Mouse (Mus musculus) gonadal fat pad, adult 2 months (tissue): Measurements from ENCODE around the gene Trmt1. TPM values are rescaled to one million over a fixed set of nuclear protein-coding genes. Genes with fewer than 3 reads are reported as not detected.

ENCODE experiments used
- DNase-seq: peaks from one replicate; pipeline ENCODE4 v3.0.0-alpha.2; 2012; ENCODE audit warnings: low read depth
- polyA plus RNA-seq: library from polyadenylated mRNA; depleted of rRNA; stranded (reverse); fragments of >200 nt; gene quantifications from 2 replicates; pipeline ENCODE4 v1.2.3, GENCODE M21; 2012

Trmt1 gene
- polyA plus RNA-seq, 1 experiment: 76.0 TPM

DNA sequence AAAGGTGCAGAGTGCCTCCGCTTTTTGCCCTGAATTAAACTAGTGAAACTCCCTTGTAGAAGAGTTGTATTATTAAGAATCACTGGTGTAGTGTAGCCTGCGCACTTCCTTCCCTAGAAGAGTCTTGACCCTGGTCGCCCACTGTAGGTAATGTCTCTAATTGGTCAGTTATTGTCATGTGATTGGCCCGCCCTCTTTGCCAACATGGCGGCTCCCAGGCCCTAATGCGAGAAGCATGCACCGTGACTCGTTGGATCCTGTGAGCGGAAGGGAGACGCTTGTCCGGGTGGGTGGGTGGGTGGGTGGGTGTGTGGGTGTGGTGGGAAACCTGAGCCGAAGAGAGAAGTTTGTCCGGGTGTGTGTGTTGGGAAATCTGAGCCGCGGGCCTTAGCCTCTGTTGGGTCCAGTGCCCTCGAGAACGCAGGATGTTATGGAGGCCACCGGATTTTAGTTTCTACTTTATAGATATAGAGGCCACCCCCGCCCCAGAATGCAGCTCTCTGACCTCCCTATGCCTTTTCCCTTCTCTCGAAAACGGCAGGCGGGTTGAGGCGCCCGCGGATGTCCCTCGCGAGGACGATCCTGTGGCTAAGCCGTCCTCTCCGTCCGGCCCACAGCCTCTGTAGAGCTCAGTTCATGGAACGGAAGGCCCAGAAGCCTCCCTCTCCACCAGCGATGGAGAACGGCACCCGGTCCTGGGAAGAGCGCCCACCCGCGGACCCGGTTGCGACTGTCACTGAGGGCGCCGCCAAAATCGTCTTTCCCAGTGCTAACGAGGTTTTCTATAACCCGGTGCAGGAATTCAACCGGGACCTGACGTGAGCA lies 3.2 kb downstream of the Trmt1 start:
- DNase-seq: no peak

DNA sequence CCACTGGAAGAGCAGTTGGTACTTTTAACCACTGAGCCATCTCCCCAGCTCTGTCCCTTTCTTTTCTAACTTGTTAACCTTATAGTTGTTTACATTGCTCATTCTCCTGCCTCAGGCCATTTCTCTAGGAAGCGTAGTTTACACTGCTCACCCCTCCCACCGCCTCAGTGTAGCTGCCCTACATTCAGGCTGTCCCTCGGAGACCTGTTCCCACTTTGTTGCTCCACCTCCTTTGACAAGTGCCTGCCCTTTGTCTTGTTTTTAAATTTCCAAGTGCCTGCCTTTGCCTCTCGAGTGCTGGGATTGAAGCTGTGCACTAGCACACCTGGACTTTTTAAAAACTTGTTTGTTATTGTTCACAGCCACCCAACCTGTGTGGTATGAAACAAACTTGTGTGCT lies 7.2 kb downstream of the Trmt1 start:
- no peak for DNase-seq

DNA sequence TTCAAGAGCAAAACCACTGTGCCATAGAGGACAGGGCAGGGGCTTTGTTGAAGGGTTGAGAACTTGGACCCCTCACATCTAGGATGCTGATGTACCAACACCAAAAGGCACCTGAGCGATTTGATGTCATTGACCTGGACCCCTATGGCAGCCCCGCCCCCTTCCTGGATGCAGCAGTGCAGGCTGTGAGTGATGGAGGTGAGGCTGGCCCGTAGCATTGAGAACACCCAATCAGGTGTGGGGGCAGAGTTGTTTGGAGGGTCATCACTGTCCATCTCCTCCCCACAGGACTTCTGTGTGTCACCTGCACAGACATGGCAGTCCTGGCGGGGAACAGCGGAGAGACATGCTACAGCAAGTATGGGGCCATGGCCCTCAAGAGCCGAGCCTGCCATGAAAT lies 9.0 kb downstream of the Trmt1 start:
- no peak for DNase-seq

DNA sequence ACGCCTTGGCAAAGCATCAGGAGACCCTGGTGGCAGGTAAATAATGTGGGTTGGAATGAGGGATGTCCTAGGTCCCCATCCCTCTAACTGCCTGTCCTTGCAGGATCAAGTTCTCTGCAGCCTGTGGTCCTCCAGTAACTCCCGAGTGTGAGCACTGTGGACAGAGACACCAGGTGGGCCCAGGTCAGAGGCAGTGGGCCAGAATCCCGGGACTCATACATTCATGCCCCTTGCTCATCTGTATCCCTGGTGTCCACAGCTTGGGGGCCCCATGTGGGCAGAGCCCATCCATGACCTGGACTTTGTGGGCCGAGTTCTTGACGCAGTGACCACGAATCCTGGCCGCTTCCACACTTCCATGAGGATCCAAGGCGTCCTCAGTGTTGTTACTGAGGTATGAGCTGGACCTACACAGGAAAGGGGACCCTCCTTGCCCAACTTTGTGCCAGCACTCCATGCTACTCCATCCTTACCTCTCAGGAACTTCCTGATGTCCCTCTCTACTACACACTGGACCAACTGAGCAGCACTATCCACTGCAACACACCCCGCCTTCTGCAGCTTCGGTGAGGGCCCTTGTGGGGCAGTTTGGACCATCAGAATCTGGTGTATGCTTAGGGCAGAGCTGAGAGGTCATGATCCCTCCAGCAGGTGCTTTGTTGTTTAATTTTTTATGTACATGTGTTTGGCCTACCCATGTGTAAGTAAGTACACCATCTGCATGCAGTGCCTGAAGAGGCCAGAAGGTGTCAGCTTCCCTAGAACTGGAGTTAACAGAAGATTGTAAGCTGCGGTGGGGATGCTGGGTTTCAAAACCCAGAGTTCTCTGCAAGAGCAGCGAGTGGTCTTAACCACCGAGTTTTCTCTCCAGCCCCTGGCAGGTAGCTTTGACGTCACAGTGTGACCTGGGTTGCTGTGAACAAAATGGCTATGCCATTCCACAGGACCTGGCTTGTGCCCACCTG lies 11.3 kb downstream of the Trmt1 start:
- no peak for DNase-seq

DNA sequence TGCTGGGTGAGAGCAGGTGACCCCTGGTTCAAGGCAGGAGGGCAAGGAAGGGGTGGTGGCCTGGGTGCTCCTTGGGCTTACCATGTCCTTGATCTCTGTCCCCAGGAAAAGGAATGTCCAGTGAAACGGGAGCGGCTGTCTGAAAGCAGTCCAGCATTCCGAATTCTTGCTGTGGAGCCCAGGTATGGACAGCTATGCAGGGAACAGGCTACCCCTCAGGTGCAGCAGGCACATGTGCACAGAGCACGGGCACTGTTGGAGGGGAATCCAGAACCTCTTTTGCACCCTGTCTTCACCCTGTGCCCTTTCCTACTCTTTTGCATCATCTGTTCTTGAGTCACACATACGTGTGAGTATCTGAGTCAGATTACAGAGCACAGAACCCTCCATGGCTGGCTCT lies 12.2 kb downstream of the Trmt1 start:
- no peak for DNase-seq

DNA sequence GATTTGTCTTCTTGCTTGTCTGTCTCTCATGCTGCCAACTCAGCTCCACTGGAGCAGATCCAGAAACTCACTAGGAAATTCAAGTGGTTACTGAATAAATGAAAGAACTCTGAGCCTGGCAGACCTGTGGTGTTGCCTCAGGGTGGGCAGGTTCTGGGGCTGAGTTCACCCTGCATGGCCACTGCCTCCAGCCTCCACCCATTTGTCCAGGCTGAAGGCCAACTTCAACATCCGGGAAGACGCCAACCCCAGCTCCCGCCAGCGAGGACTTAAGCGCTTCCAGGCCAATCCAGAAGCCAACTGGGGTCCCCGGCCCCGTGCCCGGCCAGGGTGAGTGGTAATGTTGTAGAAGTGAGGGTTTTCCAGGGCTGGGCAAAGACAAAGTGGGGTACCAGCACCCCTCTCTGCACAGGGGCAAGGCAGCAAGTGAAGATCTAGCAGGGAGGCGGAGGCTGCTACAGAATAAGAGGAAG lies 12.9 kb downstream of the Trmt1 start:
- DNase-seq: no peak

DNA sequence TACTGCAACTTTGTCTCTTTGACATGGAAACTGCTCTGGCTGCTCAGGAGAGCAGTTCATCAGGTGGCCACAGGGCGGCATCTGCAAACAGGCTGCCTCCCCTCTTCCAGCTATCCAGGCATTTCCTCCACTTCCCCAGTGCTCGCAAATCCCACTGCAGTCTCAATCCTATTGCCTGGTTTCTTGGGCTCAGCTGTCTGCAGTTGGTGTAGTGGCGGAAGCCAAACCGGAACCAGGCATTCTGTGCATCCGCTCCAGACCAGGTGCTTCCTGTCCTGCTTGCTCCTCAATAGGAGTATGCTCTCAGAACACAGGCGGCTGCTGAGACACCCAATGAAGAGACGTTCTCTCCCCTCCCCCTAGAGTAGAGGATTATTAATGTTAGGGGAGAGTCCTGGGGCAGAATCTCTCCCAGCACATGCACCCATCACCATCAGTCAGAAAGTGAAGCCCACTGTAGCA lies 13.8 kb downstream of the Trmt1 start:
- no peak for DNase-seq

DNA sequence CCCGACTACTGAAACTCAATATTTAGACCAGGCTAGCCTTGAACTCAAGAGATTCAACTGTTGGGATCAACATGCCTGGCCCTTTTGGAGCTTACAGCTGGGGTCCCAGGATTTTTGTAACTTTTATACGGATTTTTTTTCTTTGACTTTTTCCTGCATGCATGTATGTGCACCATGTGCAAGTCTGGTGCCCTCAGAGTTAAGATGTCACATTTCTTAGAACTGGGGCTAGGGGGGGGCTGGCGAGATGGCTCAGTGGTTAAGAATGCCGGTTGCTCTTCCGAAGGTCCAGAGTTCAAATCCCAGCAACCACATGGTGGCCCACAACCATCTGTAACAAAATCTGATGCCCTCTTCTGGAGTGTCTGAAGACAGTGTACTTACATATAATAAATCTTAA lies 14.4 kb downstream of the Trmt1 start:
- no peak for DNase-seq

DNA sequence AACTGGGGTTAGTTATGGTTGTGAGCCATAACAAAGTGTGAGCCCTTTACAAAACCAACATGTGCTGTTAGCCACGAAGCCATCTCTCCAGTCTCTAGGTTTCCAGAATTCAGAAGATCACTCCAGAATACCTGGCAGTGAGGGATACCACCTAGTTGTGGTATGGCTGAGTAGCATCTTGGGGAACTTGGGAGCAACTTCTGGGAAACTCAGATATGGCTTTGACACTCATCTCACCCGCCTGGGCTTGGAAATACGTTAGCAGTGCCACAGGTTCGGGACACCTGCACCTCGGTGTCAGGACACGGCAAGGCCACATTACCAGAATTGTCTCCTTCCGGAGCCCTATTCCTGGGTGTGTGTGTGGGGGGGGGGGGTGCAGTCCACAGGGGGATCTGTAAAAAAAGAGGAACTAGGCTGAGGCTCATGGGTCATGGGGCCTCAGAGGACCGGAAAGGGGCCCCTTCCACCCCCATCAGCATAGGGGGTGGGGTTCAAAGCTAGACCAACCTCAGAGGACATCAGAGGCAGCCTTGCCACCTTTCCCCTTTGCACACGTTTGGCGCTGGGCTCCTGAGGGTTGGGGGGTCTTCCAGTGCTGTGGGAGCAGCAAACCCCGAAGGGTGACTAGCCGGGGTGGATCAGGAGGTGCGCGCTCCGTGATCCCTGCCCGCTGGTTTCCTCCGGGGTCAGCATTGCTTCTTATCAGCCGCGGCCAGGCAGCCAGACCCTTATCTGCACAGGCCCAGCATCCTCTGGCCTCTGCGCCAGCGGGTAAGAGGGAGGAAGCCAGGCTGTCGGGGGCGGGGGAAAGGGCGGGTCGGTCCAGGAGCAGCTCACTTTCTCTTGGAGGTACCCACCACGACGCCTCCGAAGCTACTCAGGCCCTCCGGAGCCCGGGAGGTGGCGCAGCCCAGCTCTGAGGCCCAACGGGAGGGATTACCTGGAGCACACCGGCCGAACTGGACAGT lies 15.1 kb downstream of the Trmt1 start, which contains the start of gene Lyl1:
TSS of gene Lyl1 (plus strand) at position 517 of the 971 bp plus-strand sequence.
- no peak for DNase-seq

DNA sequence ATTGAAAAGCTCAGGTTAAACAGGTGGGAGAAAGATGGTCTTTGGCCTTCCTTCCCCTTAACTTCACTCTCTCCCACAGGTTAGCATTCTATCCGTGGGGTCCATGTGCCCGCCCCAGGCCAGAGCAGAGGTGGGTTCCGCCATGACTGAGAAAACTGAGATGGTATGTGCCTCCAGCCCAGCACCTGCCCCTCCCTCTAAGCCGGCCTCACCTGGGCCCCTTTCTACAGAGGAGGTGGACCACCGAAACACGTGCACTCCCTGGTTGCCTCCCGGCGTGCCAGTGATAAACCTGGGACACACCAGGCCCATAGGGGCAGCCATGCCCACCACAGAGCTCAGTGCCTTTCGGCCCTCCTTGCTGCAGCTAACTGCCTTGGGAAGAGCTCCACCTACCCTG lies 16.5 kb downstream of the Trmt1 start:
- DNase-seq: no peak

DNA sequence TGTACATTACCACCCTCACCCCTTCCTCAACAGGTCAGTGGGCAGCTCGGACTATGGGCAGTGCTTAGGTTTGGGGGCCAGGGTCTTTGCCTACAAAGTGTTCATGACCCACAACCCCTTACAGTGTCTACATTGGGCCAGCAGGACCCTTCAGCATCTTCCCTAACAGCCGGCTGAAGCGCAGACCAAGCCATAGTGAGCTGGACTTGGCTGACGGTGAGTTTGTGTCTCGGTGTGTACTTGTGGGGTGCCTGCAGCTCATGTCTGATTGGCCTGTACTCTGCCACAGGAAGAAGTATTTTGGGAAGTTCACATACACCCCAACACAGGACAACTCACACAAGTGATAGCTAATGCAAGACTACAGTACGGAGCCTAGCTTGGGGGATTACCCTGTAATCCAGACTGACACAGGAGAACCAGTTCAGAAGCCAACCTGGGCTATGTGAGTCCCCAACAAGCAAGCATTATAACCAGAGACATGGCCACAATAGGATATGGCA lies 16.9 kb downstream of the Trmt1 start:
- DNase-seq: no peak

DNA sequence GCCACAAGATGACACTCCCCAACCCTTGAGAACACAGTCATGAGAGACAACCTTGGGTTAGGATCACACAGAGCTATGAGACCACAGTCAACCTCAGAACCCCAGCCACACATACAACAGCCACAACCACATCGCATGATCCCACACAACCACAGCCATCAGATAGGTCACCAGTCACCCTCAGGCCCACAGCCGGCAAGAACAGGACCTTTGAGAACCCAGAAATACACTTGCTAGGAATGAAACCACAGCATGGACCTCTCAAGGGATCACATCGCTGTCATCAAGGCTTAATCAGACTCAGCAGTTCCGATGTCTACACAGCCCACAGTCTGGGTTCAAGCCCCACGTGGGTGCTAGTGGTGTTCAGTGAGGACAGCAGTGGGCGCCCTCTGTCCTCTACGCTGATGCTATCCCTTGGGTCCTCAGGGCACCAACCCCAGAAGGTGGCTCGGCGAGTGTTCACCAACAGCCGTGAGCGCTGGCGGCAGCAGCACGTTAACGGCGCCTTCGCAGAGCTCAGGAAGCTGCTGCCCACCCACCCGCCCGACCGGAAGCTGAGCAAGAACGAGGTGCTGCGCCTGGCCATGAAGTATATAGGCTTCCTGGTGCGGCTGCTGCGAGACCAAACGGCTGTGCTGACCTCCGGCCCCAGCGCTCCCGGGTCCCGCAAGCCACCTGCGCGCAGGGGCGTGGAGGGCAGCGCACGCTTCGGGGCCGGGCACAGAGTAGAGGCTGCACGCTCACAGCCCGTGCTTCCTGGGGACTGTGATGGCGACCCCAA lies 17.6 kb downstream of the Trmt1 start:
- no peak for DNase-seq

DNA sequence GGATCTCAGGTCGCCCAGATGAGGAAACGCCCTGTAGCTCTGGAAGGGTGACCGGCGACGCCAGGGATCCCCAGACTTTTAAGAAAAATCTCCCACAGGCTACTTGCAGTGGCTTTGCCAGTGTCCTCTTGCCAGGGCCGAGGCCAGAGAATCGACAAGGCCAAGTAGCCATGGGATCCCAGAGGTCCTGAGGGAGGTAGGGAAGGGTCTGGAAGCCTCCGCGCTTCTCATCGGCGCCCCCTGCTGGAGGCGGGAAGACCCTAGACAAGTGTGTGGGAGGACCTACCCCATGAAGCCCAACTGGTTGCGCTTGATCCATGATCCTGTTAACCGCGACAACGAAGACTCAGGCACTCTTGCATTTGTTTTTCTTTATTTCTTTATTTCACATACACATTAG lies 18.2 kb downstream of the Trmt1 start:
- no peak for DNase-seq

DNA sequence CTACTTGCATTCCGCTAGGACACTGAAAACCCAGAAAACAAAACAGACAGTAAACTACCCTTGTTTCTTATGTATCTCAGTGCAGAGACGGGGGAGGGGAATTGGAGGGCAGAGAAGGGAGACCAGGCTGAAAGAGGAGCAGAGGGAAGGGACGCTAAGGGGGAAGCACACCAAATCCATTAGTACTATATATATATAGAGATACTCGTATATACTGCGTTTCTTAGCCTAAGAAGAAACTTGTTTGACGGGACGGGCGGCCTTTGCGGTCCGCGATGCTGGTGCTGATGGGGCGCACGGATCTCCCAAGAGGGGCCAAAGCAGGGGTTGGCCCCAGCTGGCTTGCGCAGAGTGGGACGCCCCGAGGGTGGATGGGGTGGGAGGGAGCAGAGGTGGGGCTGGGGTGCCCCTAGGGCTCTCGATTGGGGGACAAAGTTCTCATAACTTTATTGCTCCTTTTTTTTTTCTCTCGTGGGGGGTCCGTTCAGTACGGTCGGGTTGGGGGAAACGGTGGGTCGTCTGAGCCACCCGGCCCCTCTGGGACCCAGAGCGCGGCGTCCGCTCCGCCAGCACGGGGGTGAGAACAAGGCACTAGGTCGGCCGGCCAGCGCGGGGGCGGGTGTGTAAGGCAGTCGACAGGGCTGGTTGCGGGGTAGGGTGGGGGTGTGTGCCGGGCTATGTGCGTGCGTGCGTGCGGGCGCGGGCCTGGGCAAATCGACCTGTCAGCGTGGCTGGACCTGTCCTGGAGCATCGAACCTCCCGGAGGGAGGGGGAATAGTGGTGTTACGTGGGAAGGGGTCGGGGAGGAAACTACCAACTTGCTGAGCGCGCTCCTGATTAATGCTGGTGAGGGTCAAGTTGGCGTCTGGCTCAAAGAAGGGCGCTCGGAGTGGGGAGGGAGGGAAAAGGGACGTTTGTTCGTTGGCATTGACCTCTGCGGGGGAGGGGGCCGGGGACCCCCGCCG lies 19.0 kb downstream of the Trmt1 start:
- DNase-seq: no peak

DNA sequence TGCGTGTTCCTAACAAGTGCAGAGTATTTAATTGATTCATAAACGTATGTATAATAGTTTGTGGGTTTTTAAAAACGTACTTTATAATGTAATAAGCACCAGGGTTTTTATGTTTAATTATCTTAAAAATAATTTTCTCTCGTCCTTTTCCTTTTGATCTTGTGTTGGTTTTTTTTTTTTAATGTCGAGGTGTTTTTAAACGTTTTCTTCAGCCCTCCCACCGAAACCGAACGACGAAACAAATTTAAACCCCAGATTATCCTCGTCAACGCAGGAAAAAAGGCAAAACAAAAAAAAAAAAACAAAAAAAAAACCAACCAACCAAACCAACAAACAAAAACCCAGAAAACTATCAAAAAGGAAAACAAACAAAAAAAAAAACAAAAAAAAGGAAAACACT lies 19.9 kb downstream of the Trmt1 start:
- no peak for DNase-seq

DNA sequence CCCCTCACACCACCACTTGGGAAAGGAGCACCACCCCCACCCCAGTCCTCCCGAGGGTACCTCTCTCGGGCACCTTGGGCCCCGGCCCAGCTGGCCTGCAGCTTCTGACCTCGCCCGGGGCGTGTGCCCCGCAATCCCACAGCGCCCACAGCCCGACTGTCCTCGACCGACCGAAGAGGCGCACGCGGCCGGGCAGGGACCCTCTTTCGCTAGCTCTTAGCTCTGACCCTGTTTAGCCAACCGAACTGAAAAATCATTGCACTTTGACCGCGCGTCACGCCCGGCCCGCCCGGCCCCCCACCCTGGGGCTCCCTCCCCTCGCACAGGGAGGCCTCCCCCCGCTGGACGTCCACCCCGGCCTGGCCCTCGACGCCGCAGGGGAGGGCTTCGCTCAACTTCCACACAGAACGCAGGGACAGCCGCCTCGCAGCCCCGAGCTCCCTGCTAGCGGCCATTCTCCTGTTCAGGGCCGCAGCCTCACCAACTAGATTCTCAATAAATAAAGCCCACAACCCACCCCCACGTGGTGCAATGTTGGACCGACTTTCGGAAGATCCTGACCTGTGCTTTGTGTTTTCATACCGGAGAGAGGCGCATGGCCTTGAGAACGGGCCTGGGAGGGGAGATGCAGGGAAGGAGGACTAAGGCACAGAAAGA lies 20.6 kb downstream of the Trmt1 start:
- no peak for DNase-seq

DNA sequence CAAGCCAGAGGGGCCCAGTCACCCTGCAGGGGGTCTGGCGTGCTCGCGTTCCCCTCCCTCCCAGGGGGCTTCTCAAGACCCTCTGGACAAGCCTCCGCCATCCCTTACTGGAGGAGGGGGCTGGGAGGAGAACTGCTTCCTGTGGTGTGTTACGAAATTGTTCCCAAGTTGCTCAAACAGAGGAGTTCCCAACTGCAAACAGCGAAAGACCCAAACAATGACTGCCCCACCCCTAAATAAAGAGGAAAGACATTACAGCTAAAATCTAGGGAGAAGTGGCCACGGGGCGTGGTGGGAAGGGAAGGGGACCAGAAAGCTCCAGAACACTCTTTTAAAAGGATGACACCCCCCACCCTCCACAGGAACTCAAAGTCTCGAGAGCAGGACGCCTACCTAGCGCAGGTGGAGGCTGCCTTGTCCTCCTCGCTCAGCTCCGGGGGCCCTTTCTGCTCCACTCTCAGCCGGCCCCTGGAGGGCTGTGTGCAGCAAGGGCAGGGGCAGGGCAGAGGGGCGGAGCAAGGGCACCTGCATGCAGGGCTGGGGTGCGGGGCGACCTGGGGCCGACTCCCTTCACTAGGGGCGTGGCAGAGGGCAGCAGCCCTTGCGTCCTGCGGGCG lies 21.3 kb downstream of the Trmt1 start:
- no peak for DNase-seq

DNA sequence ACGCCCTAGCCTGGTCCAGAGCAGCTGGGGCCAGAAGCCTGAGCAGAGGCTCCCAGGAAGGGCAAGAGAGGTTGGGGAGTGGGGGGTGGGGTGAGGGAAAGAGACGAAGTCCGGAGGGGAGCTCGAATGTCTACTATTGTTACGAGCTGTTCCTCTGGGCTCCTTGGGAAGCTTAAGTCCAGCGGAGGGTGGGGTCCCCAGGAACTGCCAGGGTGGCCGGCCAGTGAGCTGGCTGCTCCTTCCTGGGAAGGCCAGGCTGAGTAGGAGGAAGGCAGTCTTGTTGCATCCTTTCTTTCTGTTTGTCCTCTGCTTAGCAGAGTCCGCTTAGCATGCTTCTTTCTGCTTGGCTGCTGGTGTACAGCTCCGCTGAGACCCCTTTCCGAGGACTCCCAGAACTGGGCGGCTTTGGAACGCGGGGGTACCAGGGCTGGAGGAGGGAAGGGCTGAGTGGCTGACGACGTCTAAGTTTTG lies 22.0 kb downstream of the Trmt1 start:
- DNase-seq: no peak
